Mouse (Mus musculus) heart, embryonic 12.5 days (tissue): Measurements from ENCODE around the gene Cyp2c40. TPM values are rescaled to one million over a fixed set of nuclear protein-coding genes. Genes with fewer than 3 reads are reported as not detected.
"Not testable (repeated sequence)": the region's sequence is repeated elsewhere in the genome, so short reads cannot be mapped to it uniquely, and the experiment has no call there.

Experiments used
- ATAC-seq: fragments of 200-750 bp; cut with Nextera tagmentation; 2 replicates; pipeline ENCODE4 v1.8.0; 2017; ENCODE audit warnings: moderate TSS enrichment, moderate library complexity; ENCODE audit not compliant: insufficient number of reproducible peaks, low FRiP score
- H3K27ac ChIP-seq: fragments of 300-500 bp; sonication (generic); 2 replicates; pipeline ENCODE4 v1.5.1; 2016; ENCODE audit warnings: mild to moderate bottlenecking, moderate library complexity; ENCODE audit not compliant: poor library complexity, severe bottlenecking
- H3K27me3 ChIP-seq: fragments of 300-500 bp; sonication (generic); replicated peaks from 2 replicates; pipeline ENCODE4 v1.6.1; 2016; ENCODE audit warnings: mild to moderate bottlenecking, moderate library complexity
- H3K36me3 ChIP-seq: fragments of 300-500 bp; sonication (generic); 2 replicates; pipeline ENCODE4 v1.6.1; 2016; ENCODE audit warnings: mild to moderate bottlenecking, moderate library complexity
- H3K4me1 ChIP-seq: fragments of 300-500 bp; sonication (generic); replicated peaks from 2 replicates; pipeline ENCODE4 v1.6.1; 2016; ENCODE audit warnings: mild to moderate bottlenecking
- H3K4me2 ChIP-seq: fragments of 300-500 bp; sonication (generic); 2 replicates; pipeline ENCODE4 v1.6.1; 2016; ENCODE audit warnings: mild to moderate bottlenecking, moderate library complexity
- H3K4me3 ChIP-seq: fragments of 300-500 bp; sonication (generic); 2 replicates; pipeline ENCODE4 v1.5.1; 2016; ENCODE audit warnings: mild to moderate bottlenecking
- H3K9ac ChIP-seq: fragments of 300-500 bp; sonication (generic); 2 replicates; pipeline ENCODE4 v1.6.1; 2016; ENCODE audit warnings: mild to moderate bottlenecking, moderate library complexity
- H3K9me3 ChIP-seq: fragments of 300-500 bp; sonication (generic); replicated peaks from 2 replicates; pipeline ENCODE4 v1.6.1; 2016; ENCODE audit warnings: mild to moderate bottlenecking, moderate library complexity
- WGBS: fragments of 180-500 bp; shearing (Covaris S2); methylation state at CpG from one replicate; pipeline ENCODE4 v1.1.7; 2016; 5-methylcytosine and 5-hydroxymethylcytosine counted together
- polyA plus RNA-seq: library from polyadenylated mRNA; unstranded; fragments of >200 nt; fragmentation: Nextera tagmentation; extraction: Ambion mirVana; gene quantifications from 2 replicates; pipeline ENCODE4 v1.2.1, GENCODE M21; 2016

The Cyp2c40 gene
- not detected in 2 replicates for polyA plus RNA-seq

DNA sequence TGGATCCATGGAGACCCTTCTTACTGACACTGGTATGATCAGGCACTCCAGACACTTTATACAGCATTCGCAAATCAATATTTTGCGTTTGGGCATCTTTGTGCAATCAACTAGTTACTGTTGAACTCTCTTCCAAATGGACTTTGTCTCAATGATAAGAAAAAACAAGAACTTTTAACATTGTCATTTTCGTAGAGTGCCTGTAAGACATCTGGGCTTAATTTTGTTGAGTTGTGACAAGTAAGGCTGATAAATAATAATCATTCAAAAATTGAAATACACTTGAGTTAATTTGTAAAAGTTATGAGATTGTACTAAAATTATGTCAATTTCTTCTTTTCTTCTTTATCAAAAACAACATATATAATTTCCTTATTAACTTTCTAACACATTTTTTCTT is at the start of gene Cyp2c40:
Gene Cyp2c40, minus strand, starts transcription at position 101 of the 400 bp plus-strand sequence.
- not testable (repeated sequence) for H3K4me3 ChIP-seq, H3K27me3 ChIP-seq, H3K27ac ChIP-seq, ATAC-seq, H3K9ac ChIP-seq, H3K4me1 ChIP-seq, H3K36me3 ChIP-seq, H3K4me2 ChIP-seq, H3K9me3 ChIP-seq
- 75% methylated on average over 3 of the region's 3 CpGs for WGBS

- not testable (repeated sequence) for H3K4me3 ChIP-seq, H3K4me2 ChIP-seq, H3K27ac ChIP-seq, H3K27me3 ChIP-seq, H3K9ac ChIP-seq, H3K9me3 ChIP-seq, H3K36me3 ChIP-seq, ATAC-seq, H3K4me1 ChIP-seq
- 67% methylated on average over 2 of the region's 2 CpGs for WGBS
Measured at GRCm38 (mm10) chr19:39820931-39821330, 8.3 kb upstream of the Cyp2c40 start.

- not testable (repeated sequence) for H3K4me3 ChIP-seq, H3K9me3 ChIP-seq, H3K27me3 ChIP-seq, H3K4me1 ChIP-seq, H3K36me3 ChIP-seq, H3K9ac ChIP-seq, H3K4me2 ChIP-seq, H3K27ac ChIP-seq, ATAC-seq
- 70% methylated on average over 1 of the region's 1 CpGs for WGBS
Measured at GRCm38 (mm10) chr19:39816400-39816799, 3.8 kb upstream of the Cyp2c40 start.

DNA sequence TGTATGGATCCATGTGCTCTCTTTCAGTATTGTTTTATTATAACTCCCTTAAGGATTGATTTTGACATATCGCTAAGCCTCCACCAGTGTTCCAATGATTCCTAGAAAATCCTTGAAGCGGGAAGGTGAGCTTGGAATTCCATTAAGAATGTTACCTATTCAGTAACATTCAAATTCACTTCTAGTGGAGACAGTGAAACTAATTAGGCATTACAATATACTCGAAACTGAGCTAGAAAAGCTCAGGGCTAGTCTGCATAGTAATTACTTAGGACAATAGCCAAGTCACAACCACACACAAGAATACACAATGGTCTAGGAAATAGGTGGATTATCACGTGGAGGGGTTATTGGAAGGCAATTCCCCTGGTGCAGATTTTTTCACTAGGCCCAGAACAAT is 3.4 kb upstream of the Cyp2c40 start:
- not testable (repeated sequence) for H3K36me3 ChIP-seq, H3K27ac ChIP-seq, H3K4me1 ChIP-seq, H3K27me3 ChIP-seq, H3K9ac ChIP-seq, H3K9me3 ChIP-seq, H3K4me3 ChIP-seq, ATAC-seq, H3K4me2 ChIP-seq
- WGBS, result 65% methylated on average over 4 of the region's 4 CpGs

- H3K9ac ChIP-seq, result not testable (repeated sequence)
- 72% methylated on average over 2 of the region's 2 CpGs for WGBS
Measured at GRCm38 (mm10) chr19:39785458-39785857, 27.2 kb downstream of the Cyp2c40 start.

GRCm38 (mm10) chr19:39745357-39745756 is 67.3 kb downstream of the Cyp2c40 start:
- no peak overlapping the region for H3K9ac ChIP-seq
- WGBS, result 54% methylated on average over 1 of the region's 1 CpGs
- H3K9me3 ChIP-seq, result peaks cover 7% of the 10 kb centered on the region; the same call in 1 of the 2 replicates
- H3K27me3 ChIP-seq, result no peaks in the 10 kb centered on the region
- ATAC-seq, result no peak
- H3K4me3 ChIP-seq, result no peak overlapping the region
- no peaks in the 10 kb centered on the region for H3K4me1 ChIP-seq
- H3K4me2 ChIP-seq, result no peak overlapping the region
- no peak overlapping the region for H3K27ac ChIP-seq
- no peaks in the 10 kb centered on the region for H3K36me3 ChIP-seq

More at GRCm38 (mm10) chr19:39785458-39785857, 27.2 kb downstream of the Cyp2c40 start:
- H3K4me3 ChIP-seq, H3K4me1 ChIP-seq, H3K4me2 ChIP-seq, H3K9me3 ChIP-seq, H3K27ac ChIP-seq, ATAC-seq, H3K27me3 ChIP-seq, H3K36me3 ChIP-seq: not testable (repeated sequence)

GRCm38 (mm10) chr19:39744361-39744760 is 68.3 kb downstream of the Cyp2c40 start:
- not testable (repeated sequence) for H3K36me3 ChIP-seq, H3K9ac ChIP-seq, H3K4me2 ChIP-seq, H3K9me3 ChIP-seq, H3K4me1 ChIP-seq, H3K27ac ChIP-seq, H3K27me3 ChIP-seq, ATAC-seq, H3K4me3 ChIP-seq
- 58% methylated on average over 1 of the region's 1 CpGs for WGBS

GRCm38 (mm10) chr19:39740920-39741319 is 71.7 kb downstream of the Cyp2c40 start, which contains the start of gene Cyp2c68:
Gene Cyp2c68 (minus strand): TSS chr19:39741054.
- peaks cover 7% of the 10 kb centered on the region; the same call in 1 of the 2 replicates for H3K9me3 ChIP-seq
- no peaks in the 10 kb centered on the region for H3K27me3 ChIP-seq
- H3K9ac ChIP-seq, result no peak within 1 kb of the TSS
- H3K27ac ChIP-seq, result no peak within 1 kb of the TSS
- H3K4me3 ChIP-seq, result no peak within 1 kb of the TSS
- H3K4me1 ChIP-seq, result no peaks in the 10 kb centered on the region
- no peak within 1 kb of the TSS for H3K4me2 ChIP-seq
- WGBS, result 75% methylated on average over 2 of the region's 2 CpGs
- no peaks in the 10 kb centered on the region for H3K36me3 ChIP-seq
- ATAC-seq, result no peak

Other genes starting within 250 kb of the Cyp2c40 start
- not detected in 2 replicates for gene Cyp2c67, start 163.8 kb downstream of the Cyp2c40 start, polyA plus RNA-seq
- gene Cyp2c68, start 71.8 kb downstream of the Cyp2c40 start, polyA plus RNA-seq, result 0.24 and 0.73 TPM in 2 replicates
- not detected in 2 replicates for gene Cyp2c69, start 74.0 kb upstream of the Cyp2c40 start, polyA plus RNA-seq
- not detected in 2 replicates for gene Cyp2c37, start 179.6 kb upstream of the Cyp2c40 start, polyA plus RNA-seq